Mouse (Mus musculus): Measurements from ENCODE around the gene Fxyd3. TPM values are rescaled to one million over a fixed set of nuclear protein-coding genes. Genes with fewer than 3 reads are reported as not detected.

The Fxyd3 gene
- polyA plus RNA-seq, 1 experiment, result 34.7 TPM

DNA sequence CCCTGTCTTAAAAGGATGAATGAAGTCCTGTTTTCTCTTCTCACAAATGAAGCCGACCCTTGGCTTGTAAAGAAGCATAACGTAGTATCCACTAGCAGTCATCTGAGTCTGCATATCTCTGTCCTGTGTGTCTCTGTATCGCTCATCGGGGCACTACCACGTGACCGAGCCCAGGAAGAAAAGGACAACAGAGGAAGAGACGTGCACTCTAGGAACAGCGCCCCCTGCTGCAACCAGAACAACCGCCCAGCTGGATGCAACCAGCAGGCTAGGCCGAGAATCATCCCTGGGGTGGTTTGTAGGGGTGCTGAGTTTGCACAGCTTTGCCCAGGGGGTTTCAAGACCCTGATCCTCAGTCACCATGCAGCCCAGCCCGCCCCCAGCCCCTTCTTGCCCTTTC, 41.7 kb downstream of the Fxyd3 start:
- peaks cover 70% of the 10 kb centered on the region for H3K4me1 ChIP-seq (replicated peaks; ENCODE audit: control insufficient read depth, insufficient read depth, low read length)
- WGBS, result 73% methylated on average over 11 of the region's 11 CpGs

GRCm38 (mm10) chr7:31033409-31034165, 42.9 kb downstream of the Fxyd3 start:
- Histone ChIP-seq H3K27ac (ENCODE audit: control insufficient read depth, insufficient read depth, low read length) (peak overlapping the region; percentile 89), H3K4me1 (replicated peaks; ENCODE audit: control insufficient read depth, insufficient read depth, low read length) (peaks cover 61% of the 10 kb centered on the region), H3K27me3 (ENCODE audit: control insufficient read depth, insufficient read depth, low read length) (no peaks in the 10 kb centered on the region), H3K4me3 (ENCODE audit: control insufficient read depth, insufficient read depth, low read length) (0 out of 2 replicates have a peak overlapping the region, but pooled peaks have one; percentile 2), H3K36me3 (ENCODE audit: control insufficient read depth, insufficient read depth, low read length) (0 out of 2 replicates have a peak, but pooled peaks cover 3% of the 10 kb centered on the region)
- peak; percentile 70 for DNase-seq
- 30% methylated on average over 9 of the region's 9 CpGs for WGBS
- TF ChIP-seq POLR2A (IDR thresholded peaks at IDR 0.05; ENCODE audit: control insufficient read depth, extremely low read depth, insufficient read depth, low read length, poor library complexity) (no peak), CTCF (IDR thresholded peaks at IDR 0.05; ENCODE audit: borderline replicate concordance, control insufficient read depth, extremely low read depth, insufficient read depth, low read length, poor library complexity) (no peak)

More for the DNA sequence above, 41.7 kb downstream of the Fxyd3 start:
- Histone ChIP-seq H3K36me3 (ENCODE audit: control insufficient read depth, insufficient read depth, low read length) (0 out of 2 replicates have a peak, but pooled peaks cover 3% of the 10 kb centered on the region), H3K27me3 (ENCODE audit: control insufficient read depth, insufficient read depth, low read length) (no peaks in the 10 kb centered on the region), H3K4me3 (ENCODE audit: control insufficient read depth, insufficient read depth, low read length) (no peak overlapping the region), H3K27ac (ENCODE audit: control insufficient read depth, insufficient read depth, low read length) (peak overlapping the region; percentile 89)
- 0 out of 2 replicates have a peak, but pooled peaks have one; percentile 69 for TF ChIP-seq CTCF (IDR thresholded peaks at IDR 0.05; ENCODE audit: borderline replicate concordance, control insufficient read depth, extremely low read depth, insufficient read depth, low read length, poor library complexity)
- no peak for TF ChIP-seq POLR2A (IDR thresholded peaks at IDR 0.05; ENCODE audit: control insufficient read depth, extremely low read depth, insufficient read depth, low read length, poor library complexity)
- DNase-seq, result peak; percentile 64

- 74% methylated on average over 7 of the region's 7 CpGs for WGBS
Measured at GRCm38 (mm10) chr7:31031731-31032130, 44.8 kb downstream of the Fxyd3 start.

GRCm38 (mm10) chr7:31030717-31031116, 45.8 kb downstream of the Fxyd3 start:
- DNase-seq, result no peak
- no peaks in the 10 kb centered on the region for H3K27me3 ChIP-seq (ENCODE audit: control insufficient read depth, insufficient read depth, low read length)
- peaks cover 44% of the 10 kb centered on the region for H3K4me1 ChIP-seq (replicated peaks; ENCODE audit: control insufficient read depth, insufficient read depth, low read length)
- H3K36me3 ChIP-seq (ENCODE audit: control insufficient read depth, insufficient read depth, low read length), result 0 out of 2 replicates have a peak, but pooled peaks cover 3% of the 10 kb centered on the region
- whole genome bisulfite sequencing, result 92% methylated on average over 2 of the region's 2 CpGs
- no peak overlapping the region for H3K4me3 ChIP-seq (ENCODE audit: control insufficient read depth, insufficient read depth, low read length)
- TF ChIP-seq CTCF (IDR thresholded peaks at IDR 0.05; ENCODE audit: borderline replicate concordance, control insufficient read depth, extremely low read depth, insufficient read depth, low read length, poor library complexity), result no peak
- H3K27ac ChIP-seq (ENCODE audit: control insufficient read depth, insufficient read depth, low read length), result no peak overlapping the region

More at GRCm38 (mm10) chr7:31031731-31032130, 44.8 kb downstream of the Fxyd3 start:
- H3K36me3 ChIP-seq (ENCODE audit: control insufficient read depth, insufficient read depth, low read length), result 0 out of 2 replicates have a peak, but pooled peaks cover 3% of the 10 kb centered on the region
- no peaks in the 10 kb centered on the region for H3K27me3 ChIP-seq (ENCODE audit: control insufficient read depth, insufficient read depth, low read length)
- no peak for DNase-seq
- peak overlapping the region; percentile 68; the same call in 1 of the 2 replicates for H3K27ac ChIP-seq (ENCODE audit: control insufficient read depth, insufficient read depth, low read length)
- no peak overlapping the region for H3K4me3 ChIP-seq (ENCODE audit: control insufficient read depth, insufficient read depth, low read length)
- TF ChIP-seq CTCF (IDR thresholded peaks at IDR 0.05; ENCODE audit: borderline replicate concordance, control insufficient read depth, extremely low read depth, insufficient read depth, low read length, poor library complexity) (no peak), POLR2A (IDR thresholded peaks at IDR 0.05; ENCODE audit: control insufficient read depth, extremely low read depth, insufficient read depth, low read length, poor library complexity) (no peak)
- H3K4me1 ChIP-seq (replicated peaks; ENCODE audit: control insufficient read depth, insufficient read depth, low read length), result peaks cover 51% of the 10 kb centered on the region

DNA sequence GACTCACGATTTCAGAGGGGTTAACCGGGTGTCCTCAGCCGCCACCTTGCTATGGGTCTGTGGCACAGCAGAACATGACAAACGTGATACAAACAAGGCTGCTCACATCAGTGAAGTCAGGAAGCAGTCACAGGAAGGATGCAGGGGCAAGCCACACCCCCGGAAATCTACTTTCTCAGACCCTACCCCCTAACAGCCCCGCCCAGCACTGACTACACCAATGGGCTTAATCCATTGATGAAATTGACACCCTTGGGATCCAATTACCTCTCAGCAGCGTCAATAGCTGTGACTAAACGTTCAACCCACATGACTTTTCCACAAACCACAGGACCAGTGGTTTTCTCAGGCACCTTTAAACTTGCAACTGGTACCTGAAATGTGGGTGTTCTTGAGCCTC, 47.9 kb downstream of the Fxyd3 start:
- TF ChIP-seq CTCF (IDR thresholded peaks at IDR 0.05; ENCODE audit: borderline replicate concordance, control insufficient read depth, extremely low read depth, insufficient read depth, low read length, poor library complexity) (no peak), POLR2A (IDR thresholded peaks at IDR 0.05; ENCODE audit: control insufficient read depth, extremely low read depth, insufficient read depth, low read length, poor library complexity) (no peak)
- Histone ChIP-seq H3K27me3 (ENCODE audit: control insufficient read depth, insufficient read depth, low read length) (no peaks in the 10 kb centered on the region), H3K4me1 (replicated peaks; ENCODE audit: control insufficient read depth, insufficient read depth, low read length) (peaks cover 25% of the 10 kb centered on the region), H3K36me3 (ENCODE audit: control insufficient read depth, insufficient read depth, low read length) (no peaks in the 10 kb centered on the region), H3K27ac (ENCODE audit: control insufficient read depth, insufficient read depth, low read length) (no peak overlapping the region), H3K4me3 (ENCODE audit: control insufficient read depth, insufficient read depth, low read length) (no peak overlapping the region)
- DNase-seq, result no peak
- WGBS, result 64% methylated on average over 8 of the region's 8 CpGs

Other genes with a start within 250 kb of the Fxyd3 start
- 0.13 TPM in 1 of 2 replicates, not detected in the other for gene Ffar3, start 220.5 kb downstream of the Fxyd3 start, polyA plus RNA-seq (2012; rRNA removed)
- 0.50 and 0.60 TPM in 2 replicates for gene Ffar1, start 215.1 kb downstream of the Fxyd3 start, polyA plus RNA-seq (2012; rRNA removed)
- 8.5 and 8.9 TPM in 2 replicates for gene Cd22, start 196.4 kb downstream of the Fxyd3 start, polyA plus RNA-seq (2012; rRNA removed)
- 1.8 and 2.0 TPM in 2 replicates for gene Mag, start 161.8 kb downstream of the Fxyd3 start, polyA plus RNA-seq (2012; rRNA removed)
- 2.2 and 12.5 TPM in 2 replicates for gene Hamp2, start 152.0 kb downstream of the Fxyd3 start, polyA plus RNA-seq (2012; rRNA removed)
- gene Hamp, start 132.7 kb downstream of the Fxyd3 start, polyA plus RNA-seq (2012; rRNA removed), result 23.6 and 33.1 TPM in 2 replicates
- 288 and 342 TPM in 2 replicates for gene Usf2, start 119.9 kb downstream of the Fxyd3 start, polyA plus RNA-seq (2012; rRNA removed)
- 27.6 and 34.6 TPM in 2 replicates for gene Lsr, start 103.2 kb downstream of the Fxyd3 start, polyA plus RNA-seq (2012; rRNA removed)
- 1.00 and 1.2 TPM in 2 replicates for gene Fam187b, start 102.9 kb downstream of the Fxyd3 start, polyA plus RNA-seq (2012; rRNA removed)
- gene Fxyd5, start 34.2 kb downstream of the Fxyd3 start, polyA plus RNA-seq (2012; rRNA removed), result 247 and 283 TPM in 2 replicates
- gene Fxyd7, start 25.2 kb downstream of the Fxyd3 start, polyA plus RNA-seq (2012; rRNA removed), result 1.4 and 2.2 TPM in 2 replicates
- gene Fxyd1, start 19.5 kb downstream of the Fxyd3 start, polyA plus RNA-seq (2012; rRNA removed), result 46.4 and 107 TPM in 2 replicates
- gene Lgi4, start 17.4 kb downstream of the Fxyd3 start, polyA plus RNA-seq (2012; rRNA removed), result 1.1 and 1.8 TPM in 2 replicates
- gene Hpn, start 38.6 kb upstream of the Fxyd3 start, polyA plus RNA-seq (2012; rRNA removed), result 7.0 and 8.2 TPM in 2 replicates
- 18.7 and 21.2 TPM in 2 replicates for gene Scn1b, start 50.3 kb upstream of the Fxyd3 start, polyA plus RNA-seq (2012; rRNA removed)
- gene Gramd1a, start 79.2 kb upstream of the Fxyd3 start, polyA plus RNA-seq (2012; rRNA removed), result 681 and 790 TPM in 2 replicates
- not detected in 2 replicates for gene Scgb2b2, start 213.8 kb upstream of the Fxyd3 start, polyA plus RNA-seq (2012; rRNA removed)
- not detected in 2 replicates for gene Scgb1b2, start 215.1 kb upstream of the Fxyd3 start, polyA plus RNA-seq (2012; rRNA removed)

Data from thymus, adult 2 months (tissue).